Mouse (Mus musculus) hindbrain, embryonic 15.5 days (tissue): ENCODE data around the gene Lefty1. TPM values are rescaled to one million over a fixed set of nuclear protein-coding genes. Genes with fewer than 3 reads are reported as not detected.
"Not testable (repeated sequence)": the region's sequence is repeated elsewhere in the genome, so short reads cannot be mapped to it uniquely, and the experiment has no call there.

Experiments used
- ATAC-seq: fragments of 200-750 bp; cut with Nextera tagmentation; 2 replicates; pipeline ENCODE4 v1.8.0; 2017; ENCODE audit warnings: low read depth, moderate number of reproducible peaks, moderate TSS enrichment; ENCODE audit not compliant: low FRiP score
- H3K27ac ChIP-seq: fragments of 300-500 bp; sonication (generic); replicated peaks from 2 replicates; pipeline ENCODE4 v1.5.1; 2015; ENCODE audit warnings: mild to moderate bottlenecking, inconsistent platforms
- H3K27me3 ChIP-seq: fragments of 300-500 bp; sonication (generic); 2 replicates; pipeline ENCODE4 v1.6.1; 2015; ENCODE audit warnings: control low read depth, inconsistent platforms
- H3K36me3 ChIP-seq: fragments of 300-500 bp; sonication (generic); 2 replicates; pipeline ENCODE4 v1.6.1; 2015; ENCODE audit warnings: control low read depth, inconsistent platforms
- H3K4me1 ChIP-seq: fragments of 300-500 bp; sonication (generic); replicated peaks from 2 replicates; pipeline ENCODE4 v1.6.1; 2015; ENCODE audit warnings: control low read depth, inconsistent platforms
- H3K4me2 ChIP-seq: fragments of 300-500 bp; sonication (generic); 2 replicates; pipeline ENCODE4 v1.6.1; 2015; ENCODE audit warnings: moderate library complexity, mild to moderate bottlenecking, inconsistent platforms
- H3K4me3 ChIP-seq: fragments of 300-500 bp; sonication (generic); 2 replicates; pipeline ENCODE4 v1.5.1; 2015; ENCODE audit warnings: mild to moderate bottlenecking, inconsistent platforms
- H3K9ac ChIP-seq: fragments of 300-500 bp; sonication (generic); 2 replicates; pipeline ENCODE4 v1.6.1; 2015; ENCODE audit warnings: inconsistent platforms
- H3K9me3 ChIP-seq: fragments of 300-500 bp; sonication (generic); 2 replicates; pipeline ENCODE4 v1.6.1; 2016; ENCODE audit warnings: control low read depth, inconsistent platforms
- WGBS: fragments of 180-500 bp; shearing (Covaris S2); methylation state at CpG from one replicate; pipeline ENCODE4 v1.1.7; 2015; 5-methylcytosine and 5-hydroxymethylcytosine counted together
- polyA plus RNA-seq: library from polyadenylated mRNA; unstranded; fragments of >200 nt; fragmentation: Nextera tagmentation; extraction: Ambion mirVana; gene quantifications from 2 replicates; pipeline ENCODE4 v1.2.1, GENCODE M21; 2015

Lefty1 gene
- polyA plus RNA-seq, 1 experiment from 2014 or later, result 0.16 TPM

GRCm38 (mm10) chr1:180926286-180926685 lies 8.5 kb upstream of the Lefty1 start:
- Histone ChIP-seq H3K4me3 (no peak overlapping the region), H3K9ac (no peak overlapping the region), H3K36me3 (no peaks in the 10 kb centered on the region), H3K4me1 (no peaks in the 10 kb centered on the region), H3K27ac (no peak overlapping the region), H3K4me2 (no peak overlapping the region), H3K27me3 (no peaks in the 10 kb centered on the region), H3K9me3 (no peaks in the 10 kb centered on the region)
- no peak for ATAC-seq
- 79% methylated on average over 4 of the region's 4 CpGs for WGBS

- H3K4me1 ChIP-seq, result no peaks in the 10 kb centered on the region
- no peak for ATAC-seq
- H3K4me2 ChIP-seq, result no peak overlapping the region
- no peak overlapping the region for H3K4me3 ChIP-seq
- H3K36me3 ChIP-seq, result no peaks in the 10 kb centered on the region
- no peaks in the 10 kb centered on the region for H3K9me3 ChIP-seq
- peaks cover 7% of the 10 kb centered on the region for H3K27me3 ChIP-seq
- no peak overlapping the region for H3K27ac ChIP-seq
- H3K9ac ChIP-seq, result no peak overlapping the region
- WGBS, result 66% methylated on average over 2 of the region's 2 CpGs
Measured at GRCm38 (mm10) chr1:180929599-180929998, 5.2 kb upstream of the Lefty1 start.

GRCm38 (mm10) chr1:180931106-180931505 lies 3.7 kb upstream of the Lefty1 start:
- 49% methylated on average over 3 of the region's 3 CpGs for WGBS
- Histone ChIP-seq H3K4me1 (no peaks in the 10 kb centered on the region), H3K27me3 (peaks cover 22% of the 10 kb centered on the region), H3K9ac (no peak overlapping the region), H3K4me2 (no peak overlapping the region), H3K27ac (no peak overlapping the region), H3K4me3 (no peak overlapping the region), H3K9me3 (no peaks in the 10 kb centered on the region), H3K36me3 (no peaks in the 10 kb centered on the region)
- no peak for ATAC-seq

DNA sequence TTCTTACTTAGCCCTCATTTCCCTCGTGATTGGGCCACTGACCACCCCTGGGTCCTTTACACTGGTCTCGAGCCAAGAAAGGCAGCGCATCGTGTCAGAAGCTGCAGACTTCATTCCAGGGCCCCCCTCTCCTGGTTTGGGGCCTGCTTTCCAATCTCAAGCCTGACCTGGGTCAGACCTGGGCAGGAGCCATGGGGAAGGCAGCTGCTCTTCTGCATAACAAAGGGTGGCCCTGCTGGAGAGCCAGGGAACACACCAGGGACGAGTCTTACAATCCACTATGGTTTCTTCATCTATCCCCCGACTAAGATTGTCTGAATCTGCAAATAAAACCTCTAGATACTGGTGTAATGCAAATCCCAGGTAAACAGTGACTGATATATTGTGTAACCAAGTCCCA lies 1.2 kb upstream of the Lefty1 start:
- Histone ChIP-seq H3K9ac (no peak overlapping the region), H3K9me3 (no peaks in the 10 kb centered on the region), H3K27ac (no peak overlapping the region), H3K4me3 (no peak overlapping the region), H3K27me3 (peaks cover 39% of the 10 kb centered on the region), H3K36me3 (no peaks in the 10 kb centered on the region), H3K4me2 (no peak overlapping the region), H3K4me1 (0 out of 2 replicates have a peak, but pooled peaks cover 2% of the 10 kb centered on the region)
- WGBS, result 15% methylated on average over 6 of the region's 6 CpGs
- no peak for ATAC-seq

DNA sequence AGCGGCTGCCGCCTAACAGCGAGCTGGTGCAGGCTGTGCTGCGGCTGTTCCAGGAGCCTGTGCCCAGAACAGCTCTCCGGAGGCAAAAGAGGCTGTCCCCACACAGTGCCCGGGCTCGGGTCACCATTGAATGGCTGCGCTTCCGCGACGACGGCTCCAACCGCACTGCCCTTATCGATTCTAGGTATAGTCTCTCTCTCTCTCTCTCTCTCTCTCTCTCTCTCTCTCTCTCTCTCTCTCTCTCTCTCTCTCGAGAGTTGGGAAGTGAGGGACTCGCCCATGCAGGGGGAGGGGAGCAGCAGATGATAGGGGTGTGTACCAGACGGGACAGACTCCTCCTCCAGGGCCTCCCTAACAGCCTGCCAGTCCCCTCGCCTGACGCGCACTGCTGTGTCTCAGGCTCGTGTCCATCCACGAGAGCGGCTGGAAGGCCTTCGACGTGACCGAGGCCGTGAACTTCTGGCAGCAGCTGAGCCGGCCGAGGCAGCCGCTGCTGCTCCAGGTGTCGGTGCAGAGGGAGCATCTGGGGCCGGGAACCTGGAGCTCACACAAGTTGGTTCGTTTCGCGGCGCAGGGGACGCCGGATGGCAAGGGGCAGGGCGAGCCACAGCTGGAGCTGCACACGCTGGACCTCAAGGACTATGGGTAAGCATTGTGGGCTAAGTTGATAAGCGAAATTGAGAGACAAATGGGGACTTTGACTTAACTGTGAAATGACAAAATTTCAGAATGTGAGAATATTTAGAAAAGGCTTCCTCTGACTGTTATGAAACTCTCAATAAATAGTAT lies 2.0 kb downstream of the Lefty1 start:
- not testable (repeated sequence) for H3K36me3 ChIP-seq, H3K27ac ChIP-seq, H3K4me1 ChIP-seq, H3K9me3 ChIP-seq, H3K9ac ChIP-seq
- 3% methylated on average over 39 of the region's 41 CpGs for WGBS
- ATAC-seq, result peak; percentile 79
- peaks cover 56% of the 10 kb centered on the region for H3K27me3 ChIP-seq
- peak overlapping the region; percentile 23 for H3K4me3 ChIP-seq
- peak overlapping the region; percentile 45 for H3K4me2 ChIP-seq

- H3K4me2 ChIP-seq, H3K9ac ChIP-seq, H3K27ac ChIP-seq, ATAC-seq, H3K9me3 ChIP-seq, H3K36me3 ChIP-seq, H3K4me3 ChIP-seq: not testable (repeated sequence)
- H3K27me3 ChIP-seq, result peaks cover 63% of the 10 kb centered on the region
- WGBS, result 19% methylated on average over 13 of the region's 13 CpGs
- peaks cover 13% of the 10 kb centered on the region for H3K4me1 ChIP-seq
Measured at GRCm38 (mm10) chr1:180937631-180938030, 2.8 kb downstream of the Lefty1 start.

- H3K9ac ChIP-seq, ATAC-seq, H3K4me2 ChIP-seq, H3K4me3 ChIP-seq, H3K9me3 ChIP-seq, H3K27ac ChIP-seq, H3K36me3 ChIP-seq: not testable (repeated sequence)
- peaks cover 74% of the 10 kb centered on the region for H3K27me3 ChIP-seq
- H3K4me1 ChIP-seq, result peaks cover 21% of the 10 kb centered on the region
- WGBS, result 82% methylated on average over 2 of the region's 2 CpGs
Measured at GRCm38 (mm10) chr1:180938781-180939180, 4.0 kb downstream of the Lefty1 start.

DNA sequence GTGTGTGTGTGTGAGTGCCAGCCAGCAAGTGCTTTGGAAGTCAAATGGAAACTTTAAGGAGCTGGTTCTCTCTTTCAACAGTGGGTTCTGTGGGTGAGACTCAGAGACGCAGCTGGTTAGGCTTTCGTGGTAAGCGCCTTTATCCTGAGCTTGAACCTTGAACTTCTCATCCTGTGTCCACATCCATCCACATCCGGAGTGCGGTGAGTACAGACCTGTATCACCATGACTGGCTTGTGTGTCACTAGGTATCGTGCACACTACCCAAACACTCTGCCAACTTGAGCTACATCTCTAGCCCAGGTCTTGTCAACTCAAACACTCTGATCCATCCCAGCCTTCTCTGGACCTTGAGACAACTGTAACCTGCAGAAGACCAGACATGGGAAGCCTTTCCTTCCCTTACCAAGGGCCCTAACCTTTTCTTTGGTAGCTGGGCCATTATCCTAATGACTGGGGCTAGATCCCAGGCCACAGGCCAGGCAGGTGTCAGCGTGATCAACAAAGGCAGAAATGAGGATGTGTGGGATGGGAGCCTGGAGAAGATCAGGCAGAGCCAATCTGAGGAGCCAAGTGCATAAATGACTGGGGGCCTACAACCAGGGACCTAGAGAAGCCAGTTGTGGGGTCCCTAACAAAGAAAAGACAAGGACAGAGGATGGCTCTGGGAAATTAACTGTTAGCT lies 6.1 kb downstream of the Lefty1 start:
- WGBS, result 81% methylated on average over 7 of the region's 7 CpGs
- ATAC-seq, result no peak
- H3K27me3 ChIP-seq, result peaks cover 58% of the 10 kb centered on the region

GRCm38 (mm10) chr1:180941726-180942125 lies 6.9 kb downstream of the Lefty1 start:
- Histone ChIP-seq H3K4me2 (peak overlapping the region; percentile 97), H3K4me1 (peaks cover 29% of the 10 kb centered on the region), H3K27ac (no peak overlapping the region), H3K4me3 (peak overlapping the region; percentile 71), H3K9me3 (no peaks in the 10 kb centered on the region), H3K36me3 (no peaks in the 10 kb centered on the region), H3K9ac (peak overlapping the region; percentile 56; the same call in 1 of the 2 replicates), H3K27me3 (peaks cover 52% of the 10 kb centered on the region)
- WGBS, result 6% methylated on average over 18 of the region's 18 CpGs
- no peak; the same call in 1 of the 2 replicates for ATAC-seq

More for the DNA sequence above, 6.1 kb downstream of the Lefty1 start:
- H3K27ac ChIP-seq, result no peak overlapping the region
- no peak overlapping the region for H3K4me2 ChIP-seq
- no peaks in the 10 kb centered on the region for H3K9me3 ChIP-seq
- H3K4me1 ChIP-seq, result peaks cover 26% of the 10 kb centered on the region
- no peaks in the 10 kb centered on the region for H3K36me3 ChIP-seq
- H3K4me3 ChIP-seq, result no peak overlapping the region
- H3K9ac ChIP-seq, result no peak overlapping the region

- peaks cover 26% of the 10 kb centered on the region for H3K4me1 ChIP-seq
- H3K4me2 ChIP-seq, result peak within 1 kb of the TSS; percentile 97
- H3K4me3 ChIP-seq, result peak within 1 kb of the TSS; percentile 71
- no peaks in the 10 kb centered on the region for H3K9me3 ChIP-seq
- peaks cover 46% of the 10 kb centered on the region for H3K27me3 ChIP-seq
- no peaks in the 10 kb centered on the region for H3K36me3 ChIP-seq
- WGBS, result under 1% methylated on average over 65 of the region's 73 CpGs
- peak; percentile 52 for ATAC-seq
- H3K27ac ChIP-seq, result no peak within 1 kb of the TSS
- peak within 1 kb of the TSS; percentile 56 for H3K9ac ChIP-seq
Measured at GRCm38 (mm10) chr1:180942166-180943031, 7.6 kb downstream of the Lefty1 start, which contains the start of gene Tmem63a. Tmem63a (plus strand) TSS chr1:180942344.

GRCm38 (mm10) chr1:180943032-180943644 lies 8.3 kb downstream of the Lefty1 start:
- H3K9ac ChIP-seq, result no peak overlapping the region
- no peak for ATAC-seq
- H3K27me3 ChIP-seq, result peaks cover 39% of the 10 kb centered on the region
- H3K9me3 ChIP-seq, result no peaks in the 10 kb centered on the region
- peak overlapping the region; percentile 71 for H3K4me3 ChIP-seq
- 45% methylated on average over 11 of the region's 11 CpGs for WGBS
- H3K27ac ChIP-seq, result no peak overlapping the region
- H3K4me2 ChIP-seq, result peak overlapping the region; percentile 97
- no peaks in the 10 kb centered on the region for H3K36me3 ChIP-seq
- H3K4me1 ChIP-seq, result peaks cover 26% of the 10 kb centered on the region
